Mouse (Mus musculus) lung, adult 2 months (tissue): Measurements from ENCODE around the gene Mad1l1.

Source experiments
- CTCF ChIP-seq: fragments of 200-500 bp; IDR thresholded peaks from 2 replicates; pipeline ENCODE4 v1.5.1; 2011; ENCODE audit warnings: mild to moderate bottlenecking, low read length, control low read depth; ENCODE audit not compliant: insufficient read depth
- POLR2A ChIP-seq: fragments of 200-500 bp; IDR thresholded peaks from 2 replicates; pipeline ENCODE4 v1.6.1; 2011; ENCODE audit warnings: low read depth, mild to moderate bottlenecking, control low read depth, low read length, borderline replicate concordance; ENCODE audit errors: extremely low read depth

DNA sequence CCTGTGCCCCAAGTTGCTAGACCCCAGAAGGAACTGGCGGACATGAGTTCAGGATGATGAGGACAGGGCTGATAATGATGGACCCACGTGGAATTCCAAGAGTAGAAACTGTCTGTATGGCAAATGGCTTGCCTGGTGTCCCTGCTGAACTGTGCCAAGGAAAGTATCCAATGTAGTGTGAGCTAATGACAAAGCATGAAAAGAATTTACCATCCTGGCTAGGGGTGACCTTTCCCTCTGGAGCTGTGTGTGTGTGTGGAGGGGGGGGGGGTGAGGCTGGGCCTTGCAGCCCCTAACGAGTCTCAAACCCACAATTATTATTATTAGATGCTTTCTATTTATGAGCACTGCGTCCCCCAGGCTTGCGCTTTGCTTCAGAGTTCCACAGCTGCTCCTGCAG, 307.7 kb downstream of the Mad1l1 start:
- TF ChIP-seq CTCF (no peak), POLR2A (no peak)
